11 mouse cellular contexts compared by ENCODE assay signal in the genomic region with DNA sequence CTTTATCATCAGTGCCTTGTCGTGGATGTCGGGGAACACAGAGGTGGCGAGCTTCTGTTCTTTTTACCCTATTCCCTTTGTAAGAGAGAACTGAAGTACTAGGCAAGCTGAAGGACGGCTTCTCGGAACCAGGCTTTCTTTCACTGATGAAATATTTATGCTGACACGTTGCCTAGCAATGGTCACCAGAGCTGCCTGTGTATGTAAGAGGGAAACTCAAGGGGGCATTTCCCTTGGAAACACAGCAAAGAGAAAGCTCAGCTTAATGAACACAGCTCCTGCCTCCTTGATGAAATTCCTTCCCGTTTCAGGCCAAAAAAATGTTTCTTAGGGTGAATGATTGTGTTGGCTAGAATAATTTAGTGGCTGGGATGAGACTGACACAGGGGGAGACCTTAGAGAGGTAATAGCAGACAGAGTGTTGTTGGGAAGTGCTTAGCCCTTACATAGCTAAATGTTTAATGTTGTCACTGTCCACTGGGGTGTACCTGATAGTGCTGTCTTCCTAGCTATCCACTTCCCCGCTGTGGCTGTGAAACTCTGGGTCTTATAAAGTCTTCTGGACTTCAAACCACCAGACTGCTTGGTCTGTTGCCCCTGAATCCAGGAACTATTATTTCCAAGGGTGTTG.
A peak's percentile ranks its signal among the peaks of the same experiment; 100 is the strongest.
DNase-seq lines count a peak whose midpoint lies in the region; ATAC-seq lines count a peak whose summit lies in the region.
"Had no signal": no experiment of that assay in that cellular context is flagged by ENCODE, and none has a peak within 500 bp of the region (broad histone marks: within the 10 kb centered on the region; RNA-seq: fewer than 3 reads in every experiment).

No protein-coding gene starts in this region.

- H3K27ac ChIP-seq in hindbrain, embryonic 11.5 days (ENCODE audit: low read depth, low read length) = peak overlapping the region; percentile 49; the same call in 1 of the 2 replicates
- peak overlapping the region; percentile 78 for H3K27ac ChIP-seq in midbrain, embryonic 12.5 days (replicated peaks)
- H3K27ac ChIP-seq: kidney, embryonic 15.5 days had no signal

- peaks cover 6% of the 10 kb centered on the region for H3K4me1 ChIP-seq in hindbrain, embryonic 11.5 days (replicated peaks; ENCODE audit: control insufficient read depth, insufficient read depth, low read length)
- H3K4me1 ChIP-seq in midbrain, embryonic 12.5 days = peaks cover 15% of the 10 kb centered on the region; the same call in 1 of the 2 replicates

- peak; percentile 8 for DNase-seq in layer of hippocampus, adult 11-12 months (ENCODE audit: low spot score)
- no peak for DNase-seq in layer of hippocampus, postnatal 36 days
- peak; percentile 39 for DNase-seq in brain, embryonic 18.5 days (ENCODE audit: low read depth, low spot score)
- peak; percentile 64 for DNase-seq in hindbrain, embryonic 11.5 days (ENCODE audit: low spot score)
- DNase-seq in cerebellum, postnatal 4 days (ENCODE audit: low spot score in 2 of 2) = no peak
- DNase-seq in urinary bladder, postnatal 14 days (ENCODE audit: low spot score) = no peak
- no peak for DNase-seq in cerebellum, adult 11 months
- DNase-seq: B cell, adult 2 months; heart, postnatal 14 days had no signal

- no peaks in the 10 kb centered on the region for H3K27me3 ChIP-seq in hindbrain, embryonic 11.5 days (ENCODE audit: control insufficient read depth, insufficient read depth, low read length)
- H3K27me3 ChIP-seq in midbrain, embryonic 12.5 days = 0 out of 2 replicates have a peak, but pooled peaks cover 4% of the 10 kb centered on the region
- H3K27me3 ChIP-seq: kidney, embryonic 15.5 days had no signal

- H3K4me3 ChIP-seq in hindbrain, embryonic 11.5 days (ENCODE audit: low read depth, low read length) = no peak overlapping the region
- H3K4me3 ChIP-seq in midbrain, embryonic 12.5 days = no peak overlapping the region
- H3K4me3 ChIP-seq: kidney, embryonic 15.5 days had no signal

- H3K9me3 ChIP-seq in hindbrain, embryonic 11.5 days (ENCODE audit: control insufficient read depth, low read length) = no peaks in the 10 kb centered on the region
- H3K9me3 ChIP-seq in midbrain, embryonic 12.5 days = no peaks in the 10 kb centered on the region
- H3K9me3 ChIP-seq: kidney, embryonic 15.5 days had no signal

- no peak overlapping the region for H3K4me2 ChIP-seq in hindbrain, embryonic 11.5 days (replicated peaks; ENCODE audit: low read depth, low read length)
- 0 out of 2 replicates have a peak overlapping the region, but pooled peaks have one; percentile 9 for H3K4me2 ChIP-seq in midbrain, embryonic 12.5 days (replicated peaks)
- H3K4me2 ChIP-seq: kidney, embryonic 15.5 days had no signal

- WGBS in hindbrain, embryonic 11.5 days = 30% methylated on average over 8 of the region's 8 CpGs
- 17% methylated on average over 8 of the region's 8 CpGs for WGBS in midbrain, embryonic 12.5 days

- no peaks in the 10 kb centered on the region for H3K36me3 ChIP-seq in hindbrain, embryonic 11.5 days (ENCODE audit: control insufficient read depth, insufficient read depth, low read length)
- H3K36me3 ChIP-seq in midbrain, embryonic 12.5 days = no peaks in the 10 kb centered on the region
- H3K36me3 ChIP-seq: kidney, embryonic 15.5 days had no signal

- peak; percentile 71 for ATAC-seq in hindbrain, embryonic 11.5 days (ENCODE audit: low FRiP score)
- peak; percentile 87 for ATAC-seq in midbrain, embryonic 12.5 days (ENCODE audit: low FRiP score, low read depth)

- 0 out of 2 replicates have a peak overlapping the region, but pooled peaks have one; percentile 3 for H3K9ac ChIP-seq in hindbrain, embryonic 11.5 days (ENCODE audit: low read depth, low read length)
- no peak overlapping the region for H3K9ac ChIP-seq in midbrain, embryonic 12.5 days (replicated peaks)
- H3K9ac ChIP-seq: kidney, embryonic 15.5 days had no signal

Comparison
In these comparisons a context has a peak if more than half of its experiments do, and no peak if none do; other contexts are left out.
1. DNase-seq: peak in layer of hippocampus, adult 11-12 months (single experiment), brain, embryonic 18.5 days (single experiment) and hindbrain, embryonic 11.5 days (single experiment); none in layer of hippocampus, postnatal 36 days (0 of 2), cerebellum, postnatal 4 days (0 of 2), urinary bladder, postnatal 14 days (single experiment) and cerebellum, adult 11 months (single experiment).